In genomic region chr17:34107109-34107867, GRCm38 (mm10) we compare ENCODE assay signal across 24 mouse cellular contexts. TPM values are rescaled to one million over a fixed set of nuclear protein-coding genes. Genes with fewer than 3 reads are reported as not detected.
A peak's percentile ranks its signal among the peaks of the same experiment; 100 is the strongest.
DNase-seq lines count a peak whose midpoint lies in the region; ATAC-seq and TF ChIP-seq lines count a peak whose summit lies in the region.
"Had no signal": no experiment of that assay in that cellular context is flagged by ENCODE, and none has a peak within 500 bp of the region (broad histone marks: within the 10 kb centered on the region; RNA-seq: fewer than 3 reads in every experiment).

No protein-coding gene starts in this region.

- in situ Hi-C loops in CH12.LX (cut with MboI; ENCODE audit: low pct_ligation_motif_present, low pct_unique_long_range_greater_than_20kb, low sequenced_read_pairs) = no loop called here

- H3K4me3 ChIP-seq in forebrain, embryonic 13.5 days = no peak overlapping the region
- no peak overlapping the region for H3K4me3 ChIP-seq in forebrain, embryonic 12.5 days (replicated peaks)
- H3K4me3 ChIP-seq in hindbrain, postnatal 0 days (ENCODE audit: low read length) = no peak overlapping the region
- no peak overlapping the region for H3K4me3 ChIP-seq in hindbrain, embryonic 16.5 days (ENCODE audit: low read length)
- no peak overlapping the region for H3K4me3 ChIP-seq in CH12.LX (replicated peaks in 1 of 3; ENCODE audit: low read depth in 2 of 3, low read length in 2 of 3, poor library complexity in 1 of 3)
- H3K4me3 ChIP-seq in forebrain, postnatal 0 days (ENCODE audit: low read depth, low read length) = no peak overlapping the region
- H3K4me3 ChIP-seq: heart, embryonic 13.5 days; limb, embryonic 15.5 days; neural tube, embryonic 13.5 days had no signal

- H3K9ac ChIP-seq in forebrain, embryonic 13.5 days = no peak overlapping the region
- H3K9ac ChIP-seq in forebrain, embryonic 12.5 days = no peak overlapping the region
- no peak overlapping the region for H3K9ac ChIP-seq in hindbrain, postnatal 0 days (replicated peaks; ENCODE audit: low read length)
- no peak overlapping the region for H3K9ac ChIP-seq in hindbrain, embryonic 16.5 days (ENCODE audit: low read depth, low read length)
- H3K9ac ChIP-seq in CH12.LX (ENCODE audit: insufficient read depth, low read depth) = no peak overlapping the region
- no peak overlapping the region for H3K9ac ChIP-seq in forebrain, postnatal 0 days
- H3K9ac ChIP-seq: heart, embryonic 13.5 days; limb, embryonic 15.5 days; lung, embryonic 14.5 days; neural tube, embryonic 13.5 days had no signal

- no peak for TF ChIP-seq RAD21 in CH12.LX (IDR thresholded peaks at IDR 0.05; ENCODE audit: low read depth, low read length)

- no peaks in the 10 kb centered on the region for H3K9me3 ChIP-seq in forebrain, embryonic 13.5 days (replicated peaks)
- H3K9me3 ChIP-seq in forebrain, embryonic 12.5 days = no peaks in the 10 kb centered on the region
- no peaks in the 10 kb centered on the region for H3K9me3 ChIP-seq in hindbrain, postnatal 0 days (ENCODE audit: low read length)
- H3K9me3 ChIP-seq in hindbrain, embryonic 16.5 days (ENCODE audit: control insufficient read depth, low read length) = peaks cover 2% of the 10 kb centered on the region; the same call in 1 of the 2 replicates
- H3K9me3 ChIP-seq in CH12.LX (replicated peaks; ENCODE audit: low read length) = peaks cover 4% of the 10 kb centered on the region
- H3K9me3 ChIP-seq in forebrain, postnatal 0 days (ENCODE audit: low read length) = no peaks in the 10 kb centered on the region
- H3K9me3 ChIP-seq: limb, embryonic 15.5 days; neural tube, embryonic 13.5 days had no signal

- peaks cover 12% of the 10 kb centered on the region; the same call in 1 of the 2 replicates for H3K4me1 ChIP-seq in forebrain, embryonic 13.5 days
- H3K4me1 ChIP-seq in forebrain, embryonic 12.5 days = peaks cover 10% of the 10 kb centered on the region; the same call in 1 of the 2 replicates
- no peaks in the 10 kb centered on the region for H3K4me1 ChIP-seq in hindbrain, postnatal 0 days (ENCODE audit: insufficient read depth, low read length)
- H3K4me1 ChIP-seq in hindbrain, embryonic 16.5 days (ENCODE audit: control insufficient read depth, insufficient read depth, low read depth, low read length) = no peaks in the 10 kb centered on the region; the same call in 1 of the 2 replicates
- H3K4me1 ChIP-seq in CH12.LX (ENCODE audit: control insufficient read depth in 1 of 2, insufficient read depth in 2 of 2) = peaks cover 10 to 22% of the 10 kb centered on the region in 2 experiments
- H3K4me1 ChIP-seq in forebrain, postnatal 0 days (ENCODE audit: insufficient read depth) = 0 out of 2 replicates have a peak, but pooled peaks cover 4% of the 10 kb centered on the region
- H3K4me1 ChIP-seq: limb, embryonic 15.5 days; neural tube, embryonic 13.5 days had no signal

- no peak for DNase-seq in hindbrain, postnatal 0 days (ENCODE audit: low spot score)
- no peak for DNase-seq in CH12.LX (ENCODE audit: extremely low read depth)
- DNase-seq in forebrain, postnatal 0 days = no peak
- DNase-seq in embryo, embryonic 10 days (ENCODE audit: low spot score) = no peak
- DNase-seq in embryo, embryonic 11 days = no peak
- DNase-seq: cerebellum, adult 2 months; cerebellum, postnatal 36 days; gastrocnemius, postnatal 36 days; kidney, adult 2 months; kidney, postnatal 25 days; lung, embryonic 14.5 days; right cerebral cortex, postnatal 25 days; thymus, adult 18-20 months; thymus, postnatal 4 days had no signal

- TF ChIP-seq POLR2A in CH12.LX (IDR thresholded peaks at IDR 0.05; ENCODE audit: low read depth, low read length) = no peak

- H3K36me3 ChIP-seq in forebrain, embryonic 13.5 days (ENCODE audit: poor library complexity, severe bottlenecking) = peaks cover 38% of the 10 kb centered on the region
- peaks cover 34% of the 10 kb centered on the region for H3K36me3 ChIP-seq in forebrain, embryonic 12.5 days (replicated peaks)
- peaks cover 21% of the 10 kb centered on the region for H3K36me3 ChIP-seq in hindbrain, postnatal 0 days (ENCODE audit: insufficient read depth, low read length)
- peaks cover 13% of the 10 kb centered on the region for H3K36me3 ChIP-seq in hindbrain, embryonic 16.5 days (ENCODE audit: control insufficient read depth, insufficient read depth, low read length)
- H3K36me3 ChIP-seq in CH12.LX (replicated peaks in 1 of 2; ENCODE audit: control insufficient read depth in 1 of 2, insufficient read depth in 1 of 2, low read length in 1 of 2) = peaks cover 13 to 34% of the 10 kb centered on the region in 2 experiments
- H3K36me3 ChIP-seq in forebrain, postnatal 0 days (ENCODE audit: insufficient read depth) = peaks cover 32% of the 10 kb centered on the region

- TF ChIP-seq EP300 in CH12.LX (IDR thresholded peaks at IDR 0.05; ENCODE audit: low read length) = no peak

- 89% methylated on average over 7 of the region's 7 CpGs for WGBS in forebrain, embryonic 13.5 days
- 82% methylated on average over 7 of the region's 7 CpGs for WGBS in forebrain, embryonic 12.5 days
- 87% methylated on average over 7 of the region's 7 CpGs for WGBS in hindbrain, postnatal 0 days
- WGBS in hindbrain, embryonic 16.5 days = 82% methylated on average over 7 of the region's 7 CpGs
- WGBS in forebrain, postnatal 0 days = 74% methylated on average over 7 of the region's 7 CpGs

- no peak overlapping the region for H3K27ac ChIP-seq in forebrain, embryonic 13.5 days
- H3K27ac ChIP-seq in forebrain, embryonic 12.5 days = no peak overlapping the region
- no peak overlapping the region for H3K27ac ChIP-seq in hindbrain, postnatal 0 days
- no peak overlapping the region for H3K27ac ChIP-seq in hindbrain, embryonic 16.5 days (ENCODE audit: low read depth, low read length)
- no peak overlapping the region for H3K27ac ChIP-seq in CH12.LX (ENCODE audit: insufficient read depth, low read depth)
- no peak overlapping the region for H3K27ac ChIP-seq in forebrain, postnatal 0 days (ENCODE audit: low read depth, low read length)
- H3K27ac ChIP-seq: heart, embryonic 13.5 days; limb, embryonic 15.5 days; neural tube, embryonic 13.5 days had no signal

- no peaks in the 10 kb centered on the region for H3K27me3 ChIP-seq in forebrain, embryonic 13.5 days
- no peaks in the 10 kb centered on the region for H3K27me3 ChIP-seq in forebrain, embryonic 12.5 days
- H3K27me3 ChIP-seq in hindbrain, postnatal 0 days (ENCODE audit: insufficient read depth, low read length) = no peaks in the 10 kb centered on the region
- no peaks in the 10 kb centered on the region for H3K27me3 ChIP-seq in hindbrain, embryonic 16.5 days (replicated peaks; ENCODE audit: control insufficient read depth, insufficient read depth, low read length)
- no peaks in the 10 kb centered on the region for H3K27me3 ChIP-seq in CH12.LX (replicated peaks)
- H3K27me3 ChIP-seq in forebrain, postnatal 0 days (ENCODE audit: insufficient read depth, low read length) = no peaks in the 10 kb centered on the region
- H3K27me3 ChIP-seq: heart, embryonic 13.5 days; limb, embryonic 15.5 days; neural tube, embryonic 13.5 days had no signal

- H3K79me2 ChIP-seq in CH12.LX (replicated peaks; ENCODE audit: control insufficient read depth, extremely low read depth, insufficient read depth, poor library complexity, severe bottlenecking) = no peaks in the 10 kb centered on the region

- peak; percentile 57; the same call in 1 of the 2 replicates for ATAC-seq in forebrain, embryonic 13.5 days
- ATAC-seq in forebrain, embryonic 12.5 days (ENCODE audit: low FRiP score) = no peak
- 0 out of 2 replicates have a peak, but pooled peaks have one; percentile 15 for ATAC-seq in hindbrain, postnatal 0 days
- ATAC-seq in hindbrain, embryonic 16.5 days = no peak
- peak; percentile 44 for ATAC-seq in forebrain, postnatal 0 days
- ATAC-seq: inflammation-experienced regulatory T-cells, adult 6 months had no signal

- no peak for TF ChIP-seq CTCF in hindbrain, postnatal 0 days (IDR thresholded peaks at IDR 0.05; ENCODE audit: low read depth)
- no peak for TF ChIP-seq CTCF in CH12.LX (conservative IDR thresholded peaks at IDR 0.05 in 1 of 2, IDR thresholded peaks at IDR 0.05 in 1 of 2; ENCODE audit: low read depth in 2 of 2, low read length in 2 of 2)
- no peak for TF ChIP-seq CTCF in forebrain, postnatal 0 days (IDR thresholded peaks at IDR 0.05; ENCODE audit: low read depth)

- dilution Hi-C loops in CH12.LX (cut with MboI; ENCODE audit: extremely low pct_ligation_motif_present, extremely low pct_unique_long_range_greater_than_20kb, low sequenced_read_pairs) = no loop called here

- no peak overlapping the region for H3K4me2 ChIP-seq in forebrain, embryonic 13.5 days
- H3K4me2 ChIP-seq in forebrain, embryonic 12.5 days = no peak overlapping the region
- no peak overlapping the region for H3K4me2 ChIP-seq in hindbrain, postnatal 0 days (ENCODE audit: low read depth, low read length)
- no peak overlapping the region for H3K4me2 ChIP-seq in hindbrain, embryonic 16.5 days (ENCODE audit: low read length)
- no peak overlapping the region for H3K4me2 ChIP-seq in CH12.LX (ENCODE audit: insufficient read depth, low read depth, poor library complexity, severe bottlenecking)
- H3K4me2 ChIP-seq in forebrain, postnatal 0 days (ENCODE audit: low read depth) = no peak overlapping the region
- H3K4me2 ChIP-seq: heart, embryonic 13.5 days; limb, embryonic 15.5 days; lung, embryonic 14.5 days; midbrain, embryonic 11.5 days; neural tube, embryonic 13.5 days had no signal

RNA-seq across cellular contexts. Expression of gene H2-DMa, which starts 12.1 kb away (rescaled TPM):
- polyA plus RNA-seq in forebrain, embryonic 13.5 days (2015; fragmentation: Nextera tagmentation; extraction: Ambion mirVana) = 8.7 and 10.0 TPM in 2 replicates
- polyA plus RNA-seq in forebrain, embryonic 12.5 days (2016; fragmentation: Nextera tagmentation; extraction: Ambion mirVana) = 9.1 and 9.6 TPM in 2 replicates
- 30.9 and 31.3 TPM in 2 replicates for total RNA-seq in hindbrain, postnatal 0 days (2014; rRNA removed)
- polyA plus RNA-seq in hindbrain, postnatal 0 days (2015; fragmentation: Nextera tagmentation; extraction: Ambion mirVana) = 23.5 and 24.1 TPM in 2 replicates
- polyA plus RNA-seq in hindbrain, embryonic 16.5 days (2015; fragmentation: Nextera tagmentation; extraction: Ambion mirVana) = 20.5 and 20.9 TPM in 2 replicates
- total RNA-seq in CH12.LX (2012; rRNA removed) (67.7 and 77.4 TPM in 2 replicates), CH12.LX (2014; rRNA removed) (114 and 119 TPM in 2 replicates)
- 82.5 and 112 TPM in 2 replicates for polyA plus RNA-seq in CH12.LX (2012; ENCODE audit: insufficient read length, low read depth)
- 21.5 and 25.7 TPM in 2 replicates for total RNA-seq in forebrain, postnatal 0 days (2014; rRNA removed)
- 19.2 and 23.5 TPM in 2 replicates for polyA plus RNA-seq in forebrain, postnatal 0 days (2015; fragmentation: Nextera tagmentation; extraction: Ambion mirVana)

RNA-seq across cellular contexts. Expression of gene Brd2, which starts 15.1 kb away (rescaled TPM):
- 124 and 125 TPM in 2 replicates for polyA plus RNA-seq in forebrain, embryonic 13.5 days (2015; fragmentation: Nextera tagmentation; extraction: Ambion mirVana)
- 138 and 146 TPM in 2 replicates for polyA plus RNA-seq in forebrain, embryonic 12.5 days (2016; fragmentation: Nextera tagmentation; extraction: Ambion mirVana)
- total RNA-seq in hindbrain, postnatal 0 days (2014; rRNA removed) = 180 and 195 TPM in 2 replicates
- polyA plus RNA-seq in hindbrain, postnatal 0 days (2015; fragmentation: Nextera tagmentation; extraction: Ambion mirVana) = 101 and 108 TPM in 2 replicates
- 98.5 and 123 TPM in 2 replicates for polyA plus RNA-seq in hindbrain, embryonic 16.5 days (2015; fragmentation: Nextera tagmentation; extraction: Ambion mirVana)
- total RNA-seq in CH12.LX (2012; rRNA removed) (101 and 125 TPM in 2 replicates), CH12.LX (2014; rRNA removed) (137 and 141 TPM in 2 replicates)
- 247 and 252 TPM in 2 replicates for polyA plus RNA-seq in CH12.LX (2012; ENCODE audit: insufficient read length, low read depth)
- 191 and 219 TPM in 2 replicates for total RNA-seq in forebrain, postnatal 0 days (2014; rRNA removed)
- 122 and 129 TPM in 2 replicates for polyA plus RNA-seq in forebrain, postnatal 0 days (2015; fragmentation: Nextera tagmentation; extraction: Ambion mirVana)

RNA-seq across cellular contexts. Expression of gene H2-Oa, which starts 15.1 kb away (rescaled TPM):
- polyA plus RNA-seq in forebrain, embryonic 13.5 days (2015; fragmentation: Nextera tagmentation; extraction: Ambion mirVana) = not detected in 2 replicates
- 0.27 and 0.41 TPM in 2 replicates for polyA plus RNA-seq in forebrain, embryonic 12.5 days (2016; fragmentation: Nextera tagmentation; extraction: Ambion mirVana)
- not detected in 2 replicates for total RNA-seq in hindbrain, postnatal 0 days (2014; rRNA removed)
- 0.23 and 0.31 TPM in 2 replicates for polyA plus RNA-seq in hindbrain, postnatal 0 days (2015; fragmentation: Nextera tagmentation; extraction: Ambion mirVana)
- polyA plus RNA-seq in hindbrain, embryonic 16.5 days (2015; fragmentation: Nextera tagmentation; extraction: Ambion mirVana) = 0.14 TPM in 1 of 2 replicates, not detected in the other
- total RNA-seq in CH12.LX (2012; rRNA removed) (16.1 and 21.5 TPM in 2 replicates), CH12.LX (2014; rRNA removed) (32.8 and 42.7 TPM in 2 replicates)
- polyA plus RNA-seq in CH12.LX (2012; ENCODE audit: insufficient read length, low read depth) = 30.5 and 40.4 TPM in 2 replicates
- not detected in 2 replicates for total RNA-seq in forebrain, postnatal 0 days (2014; rRNA removed)
- 0.13 TPM in 1 of 2 replicates, not detected in the other for polyA plus RNA-seq in forebrain, postnatal 0 days (2015; fragmentation: Nextera tagmentation; extraction: Ambion mirVana)
- total RNA-seq: gastrocnemius, postnatal 36 days; heart, postnatal 25 days; left cerebral cortex, adult 18-20 months had no signal

RNA-seq across cellular contexts. Expression of gene H2-DMb2, which starts 35.8 kb away (rescaled TPM):
- 0.20 TPM in 1 of 2 replicates, not detected in the other for polyA plus RNA-seq in forebrain, embryonic 13.5 days (2015; fragmentation: Nextera tagmentation; extraction: Ambion mirVana)
- polyA plus RNA-seq in forebrain, embryonic 12.5 days (2016; fragmentation: Nextera tagmentation; extraction: Ambion mirVana) = not detected in 2 replicates
- 0.16 TPM in 1 of 2 replicates, not detected in the other for total RNA-seq in hindbrain, postnatal 0 days (2014; rRNA removed)
- polyA plus RNA-seq in hindbrain, postnatal 0 days (2015; fragmentation: Nextera tagmentation; extraction: Ambion mirVana) = 0.58 and 0.59 TPM in 2 replicates
- polyA plus RNA-seq in hindbrain, embryonic 16.5 days (2015; fragmentation: Nextera tagmentation; extraction: Ambion mirVana) = 0.25 and 0.28 TPM in 2 replicates
- total RNA-seq in CH12.LX (2012; rRNA removed) = 107 and 135 TPM in 2 replicates
- total RNA-seq in CH12.LX (2014; rRNA removed) = 173 and 199 TPM in 2 replicates
- 161 and 175 TPM in 2 replicates for polyA plus RNA-seq in CH12.LX (2012; ENCODE audit: insufficient read length, low read depth)
- total RNA-seq in forebrain, postnatal 0 days (2014; rRNA removed) = 2.2 and 2.4 TPM in 2 replicates
- 0.72 and 1.0 TPM in 2 replicates for polyA plus RNA-seq in forebrain, postnatal 0 days (2015; fragmentation: Nextera tagmentation; extraction: Ambion mirVana)
- polyA plus RNA-seq: midbrain, embryonic 11.5 days; neural tube, embryonic 13.5 days had no signal

RNA-seq across cellular contexts. Expression of gene H2-DMb1, which starts 45.6 kb away (rescaled TPM):
- 0.20 TPM in 1 of 2 replicates, not detected in the other for polyA plus RNA-seq in forebrain, embryonic 13.5 days (2015; fragmentation: Nextera tagmentation; extraction: Ambion mirVana)
- 0.38 and 0.69 TPM in 2 replicates for polyA plus RNA-seq in forebrain, embryonic 12.5 days (2016; fragmentation: Nextera tagmentation; extraction: Ambion mirVana)
- 1.8 and 3.0 TPM in 2 replicates for total RNA-seq in hindbrain, postnatal 0 days (2014; rRNA removed)
- 1.4 and 1.8 TPM in 2 replicates for polyA plus RNA-seq in hindbrain, postnatal 0 days (2015; fragmentation: Nextera tagmentation; extraction: Ambion mirVana)
- 0.68 and 1.5 TPM in 2 replicates for polyA plus RNA-seq in hindbrain, embryonic 16.5 days (2015; fragmentation: Nextera tagmentation; extraction: Ambion mirVana)
- total RNA-seq in CH12.LX (2012; rRNA removed) (60.7 and 67.0 TPM in 2 replicates), CH12.LX (2014; rRNA removed) (77.4 and 102 TPM in 2 replicates)
- polyA plus RNA-seq in CH12.LX (2012; ENCODE audit: insufficient read length, low read depth) = 147 and 149 TPM in 2 replicates
- total RNA-seq in forebrain, postnatal 0 days (2014; rRNA removed) = 0.62 and 2.8 TPM in 2 replicates
- polyA plus RNA-seq in forebrain, postnatal 0 days (2015; fragmentation: Nextera tagmentation; extraction: Ambion mirVana) = 1.5 and 1.7 TPM in 2 replicates
- polyA plus RNA-seq: neural tube, embryonic 13.5 days had no signal

Comparison
In these comparisons a context has a peak if more than half of its experiments do, and no peak if none do; other contexts are left out.
1. ATAC-seq: peak in forebrain, embryonic 13.5 days (single experiment), hindbrain, postnatal 0 days (single experiment) and forebrain, postnatal 0 days (single experiment); none in forebrain, embryonic 12.5 days (single experiment) and hindbrain, embryonic 16.5 days (single experiment).
2. RNA of gene H2-Oa, which starts 15.1 kb away (polyA plus RNA-seq): 30.5 to 40.4 TPM in CH12.LX; 0.27 to 0.41 TPM in forebrain, embryonic 12.5 days, 0.23 to 0.31 TPM in hindbrain, postnatal 0 days, 0.14 TPM in hindbrain, embryonic 16.5 days, 0.13 TPM in forebrain, postnatal 0 days and not detected in forebrain, embryonic 13.5 days; every median in the first group is over 10 times any median in the second.